8 mouse cellular contexts compared by ENCODE assay signal in the genomic region with DNA sequence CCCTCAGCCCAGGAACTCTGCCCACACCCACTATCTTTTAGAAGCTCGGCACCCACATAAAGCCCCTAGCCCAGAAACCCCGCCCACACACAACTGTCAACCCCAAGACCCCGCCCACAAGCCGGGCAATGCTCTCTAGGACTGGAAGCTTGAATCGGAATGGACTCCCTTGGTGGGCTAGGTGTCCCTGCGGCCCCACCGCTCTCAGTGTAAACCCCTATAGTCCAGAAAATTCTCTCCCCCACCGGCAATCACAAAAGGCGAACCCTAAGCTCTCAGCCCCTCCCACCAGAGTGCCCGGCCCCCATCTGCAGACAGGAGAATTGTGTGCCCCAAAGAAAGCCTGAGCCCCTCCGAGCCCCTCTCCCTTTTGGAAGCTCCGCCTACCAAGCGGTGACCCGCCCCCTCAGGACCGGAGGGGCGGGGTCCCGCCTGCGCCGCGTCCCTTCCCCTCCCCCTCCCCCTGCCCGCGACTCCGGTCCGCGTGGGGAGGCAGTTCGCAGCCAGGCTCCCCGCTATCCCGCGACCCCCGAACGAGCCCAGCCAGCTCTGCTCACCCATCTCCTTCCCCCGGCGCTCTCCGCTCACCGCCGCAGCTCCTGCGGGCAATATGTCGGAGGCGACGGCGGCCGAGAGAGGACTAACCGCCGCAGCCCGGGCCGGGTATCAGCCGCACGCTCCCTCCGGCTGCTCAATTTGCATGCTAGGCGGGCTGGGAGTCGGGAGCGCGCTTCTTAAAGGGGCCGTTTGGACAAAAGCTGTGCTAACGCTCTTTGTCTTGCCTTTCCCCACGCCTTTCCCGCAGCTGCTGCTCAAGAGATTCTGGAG. TPM values are rescaled to one million over a fixed set of nuclear protein-coding genes. Genes with fewer than 3 reads are reported as not detected.
DNase-seq lines count a peak whose midpoint lies in the region; ATAC-seq and TF ChIP-seq lines count a peak whose summit lies in the region.

TSS of gene Tmem39b (minus strand) at position 681 of the 828 bp plus-strand sequence.

- peak; percentile 79 for DNase-seq in MEL-GATA-1-ER (ENCODE audit: extremely low read depth, low read depth)
- peak; percentile 89 for DNase-seq in cerebellum, adult 8-10 months
- peak; percentile 95 for DNase-seq in hindbrain, embryonic 10.5 days (ENCODE audit: low spot score)
- peak; percentile 91 for DNase-seq in layer of hippocampus, adult 9-11 months
- peak; percentile 96 for DNase-seq in lung, postnatal 0 days (ENCODE audit: low spot score)
- DNase-seq in ovary, postnatal 14 days (ENCODE audit: low spot score), result peak; percentile 79
- peak; percentile 91 for DNase-seq in thymus, postnatal 14 days

- H3K9ac ChIP-seq in lung, postnatal 0 days (replicated peaks; ENCODE audit: low read depth), result peak within 1 kb of the TSS; percentile 29

- WGBS in hindbrain, embryonic 10.5 days, result under 1% methylated on average over 57 of the region's 57 CpGs
- 3% methylated on average over 40 of the region's 57 CpGs for WGBS in lung, postnatal 0 days

- peak within 1 kb of the TSS; percentile 75 for H3K4me2 ChIP-seq in lung, postnatal 0 days (replicated peaks; ENCODE audit: low read depth, low read length)

- peaks cover 21% of the 10 kb centered on the region for H3K4me1 ChIP-seq in hindbrain, embryonic 10.5 days (replicated peaks)
- peaks cover 4% of the 10 kb centered on the region; the same call in 1 of the 2 replicates for H3K4me1 ChIP-seq in lung, postnatal 0 days (ENCODE audit: insufficient read depth, low read depth, low read length)

- ATAC-seq in frontal cortex, adult (ENCODE audit: low TSS enrichment), result peak; percentile 68
- ATAC-seq in lung, postnatal 0 days, result peak; percentile 92

- TF ChIP-seq CTCF in lung, postnatal 0 days (IDR thresholded peaks at IDR 0.05), result no peak

- no peaks in the 10 kb centered on the region for H3K27me3 ChIP-seq in hindbrain, embryonic 10.5 days (ENCODE audit: insufficient read depth, poor library complexity, severe bottlenecking)
- no peaks in the 10 kb centered on the region for H3K27me3 ChIP-seq in lung, postnatal 0 days (replicated peaks; ENCODE audit: insufficient read depth, low read length)

- H3K27ac ChIP-seq in hindbrain, embryonic 10.5 days, result peak within 1 kb of the TSS; percentile 98
- H3K27ac ChIP-seq in lung, postnatal 0 days (ENCODE audit: low read length), result peak within 1 kb of the TSS; percentile 43

- peaks cover 39% of the 10 kb centered on the region for H3K36me3 ChIP-seq in hindbrain, embryonic 10.5 days
- 0 out of 2 replicates have a peak, but pooled peaks cover 4% of the 10 kb centered on the region for H3K36me3 ChIP-seq in lung, postnatal 0 days (ENCODE audit: insufficient read depth, low read length)

- no peaks in the 10 kb centered on the region for H3K9me3 ChIP-seq in hindbrain, embryonic 10.5 days
- H3K9me3 ChIP-seq in lung, postnatal 0 days (ENCODE audit: low read length), result no peaks in the 10 kb centered on the region

- peak within 1 kb of the TSS; percentile 68 for H3K4me3 ChIP-seq in hindbrain, embryonic 10.5 days
- H3K4me3 ChIP-seq in lung, postnatal 0 days (ENCODE audit: low read depth, low read length), result peak within 1 kb of the TSS; percentile 71

- TF ChIP-seq EP300 in lung, postnatal 0 days (IDR thresholded peaks at IDR 0.05), result no peak

RNA-seq across cellular contexts. Expression of gene Tmem39b, which starts in this region (rescaled TPM):
- 15.2 and 24.1 TPM in 2 replicates for polyA plus RNA-seq in hindbrain, embryonic 10.5 days (2016; fragmentation: Nextera tagmentation; extraction: Ambion mirVana)
- polyA plus RNA-seq in lung, postnatal 0 days (2015; fragmentation: Nextera tagmentation; extraction: Ambion mirVana), result 5.3 and 5.5 TPM in 2 replicates

Comparison
In these comparisons a context has a peak if more than half of its experiments do, and no peak if none do; other contexts are left out.
1. Peak in every context shown above with its lines: DNase-seq, ATAC-seq, H3K4me3 ChIP-seq and H3K27ac ChIP-seq.